Mouse (Mus musculus) kidney, adult 18-20 months (tissue): Measurements from ENCODE around the gene Omt2b.
"Not testable (repeated sequence)": the region's sequence is repeated elsewhere in the genome, so short reads cannot be mapped to it uniquely, and the experiment has no call there.

Source experiments
- DNase-seq: peaks from one replicate; pipeline ENCODE4 v3.0.0; 2021

Gene Omt2b

DNA sequence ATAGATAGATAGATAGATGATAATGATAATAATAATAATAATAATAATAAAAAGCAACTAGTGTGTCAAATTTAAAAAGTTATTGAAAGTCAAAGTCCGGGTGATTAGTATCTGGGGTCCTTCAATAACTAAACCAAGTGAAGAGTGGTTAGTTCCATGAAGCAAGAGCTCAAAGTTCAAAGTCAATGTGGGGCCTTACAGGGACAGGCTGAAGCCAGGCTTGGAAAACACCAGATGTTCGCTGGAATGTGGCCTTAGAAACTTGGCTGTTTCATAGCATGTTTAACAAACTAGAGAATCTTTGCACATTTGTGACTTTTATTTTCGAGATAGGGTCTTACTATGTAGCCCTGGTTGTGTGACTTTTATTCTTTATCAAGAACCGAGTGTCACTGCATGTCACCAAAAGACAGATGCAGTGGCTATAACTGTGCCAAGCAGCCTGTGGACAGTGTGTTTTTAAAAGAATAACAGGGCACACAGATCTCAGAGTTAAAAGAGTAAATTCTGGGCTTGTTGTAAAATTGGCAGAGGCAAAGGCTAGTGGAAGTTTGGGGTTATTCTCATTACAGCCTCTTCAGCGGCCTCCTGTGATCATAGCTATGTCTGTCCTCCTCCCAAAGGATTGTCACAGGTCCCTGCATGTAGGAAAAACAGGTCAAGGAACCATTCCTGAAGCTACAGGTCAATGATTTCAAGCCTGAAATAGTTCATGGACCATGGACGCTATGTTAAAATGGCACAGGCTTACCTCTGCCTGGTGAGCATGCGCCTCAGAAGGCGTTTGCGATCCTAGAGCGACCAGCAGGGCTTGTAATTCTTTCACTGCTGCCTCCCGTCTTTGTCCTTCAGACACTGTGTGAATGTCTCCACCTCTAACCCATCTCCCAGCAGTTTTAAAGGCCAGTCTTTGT is 27.5 kb downstream of the Omt2b start:
- DNase-seq = no peak

DNA sequence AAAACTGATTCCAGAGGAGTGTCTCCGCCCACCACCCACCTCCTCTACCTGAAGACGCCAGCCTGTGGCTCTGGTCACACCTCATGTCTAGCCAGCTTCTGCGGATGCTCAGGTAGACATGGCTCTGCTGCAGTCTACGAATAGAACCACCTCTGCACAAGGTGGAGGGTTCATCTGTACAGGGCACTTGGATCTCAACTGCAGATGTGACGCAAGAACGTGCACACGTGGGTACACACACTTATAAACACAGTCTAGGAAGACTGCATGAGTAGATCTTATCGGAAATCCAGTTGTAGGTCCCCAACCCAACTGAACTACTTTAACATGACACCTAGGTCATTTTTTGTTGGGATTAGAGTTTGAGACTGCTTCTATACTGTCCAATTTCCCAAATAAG is 28.2 kb downstream of the Omt2b start, which contains the start of gene Gsta2:
TSS of gene Gsta2 (minus strand) at position 178 of the 400 bp plus-strand sequence.
- no peak for DNase-seq

GRCm38 (mm10) chr9:78358053-78358452 is 30.7 kb downstream of the Omt2b start:
- DNase-seq = peak; percentile 72

- no peak for DNase-seq
Measured at GRCm38 (mm10) chr9:78359750-78360483, 32.5 kb downstream of the Omt2b start.

DNA sequence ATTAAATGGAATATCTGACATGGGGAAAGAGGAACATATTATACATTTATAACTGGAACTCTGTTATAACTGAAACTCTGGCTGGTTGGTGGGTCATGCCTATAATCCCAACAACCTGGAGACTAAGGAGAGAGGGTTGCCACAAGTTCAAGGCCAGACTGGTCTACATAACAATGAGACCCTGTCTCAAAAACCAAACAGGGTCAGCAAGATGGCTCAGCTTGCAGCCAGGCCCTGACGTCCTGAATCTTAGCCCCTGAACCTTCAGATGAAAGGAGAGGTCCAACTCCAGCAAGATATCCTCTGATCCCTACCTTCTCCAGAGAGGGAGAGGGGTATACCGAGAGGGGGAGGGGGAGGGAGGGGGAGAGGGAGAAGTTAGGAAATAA is 33.1 kb downstream of the Omt2b start:
- no peak for DNase-seq

DNA sequence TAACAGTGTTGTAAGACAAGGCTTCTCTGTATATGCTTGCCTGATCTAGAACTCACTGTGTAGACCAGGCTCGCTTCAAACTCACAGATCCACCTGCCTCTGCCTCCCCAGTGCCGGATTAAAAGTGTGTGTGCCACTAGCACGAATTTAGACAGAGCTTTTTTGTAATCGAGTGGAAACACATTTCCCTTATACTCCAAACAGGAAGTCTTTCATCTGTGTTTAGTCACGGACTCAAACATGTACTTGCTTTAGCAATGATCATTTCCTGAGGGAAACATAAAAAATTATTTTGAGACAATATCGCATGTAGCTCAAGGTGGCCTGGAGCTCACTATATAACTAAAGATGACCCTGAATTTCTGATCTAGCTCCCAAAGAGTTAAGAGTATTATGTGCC is 36.0 kb downstream of the Omt2b start:
- no peak for DNase-seq

DNA sequence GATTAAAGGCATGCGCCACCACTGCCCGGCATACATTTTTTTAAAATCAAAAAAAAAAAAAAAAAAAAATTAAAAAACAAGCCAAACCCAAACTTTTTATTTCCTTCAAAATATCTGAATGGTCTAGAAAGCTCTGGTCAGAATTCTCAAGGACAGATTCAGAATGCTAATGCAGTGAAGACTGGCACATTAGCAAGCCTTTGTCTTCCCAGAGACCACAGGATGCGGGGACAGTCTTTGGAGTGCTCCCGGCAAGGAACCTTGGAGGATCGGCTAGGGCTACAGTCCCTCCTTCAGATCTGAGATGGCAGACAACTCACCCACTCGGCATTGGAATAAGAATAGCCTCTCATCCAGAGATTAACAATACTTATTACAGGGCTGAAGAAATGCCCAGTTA is 37.3 kb downstream of the Omt2b start:
- no peak for DNase-seq

- no peak for DNase-seq
Measured at GRCm38 (mm10) chr9:78365850-78366544, 38.6 kb downstream of the Omt2b start.

- DNase-seq = not testable (repeated sequence)
Measured at GRCm38 (mm10) chr9:78367959-78368358, 40.6 kb downstream of the Omt2b start, which contains the start of gene Dppa5a. Dppa5a (minus strand) TSS chr9:78368177.

DNA sequence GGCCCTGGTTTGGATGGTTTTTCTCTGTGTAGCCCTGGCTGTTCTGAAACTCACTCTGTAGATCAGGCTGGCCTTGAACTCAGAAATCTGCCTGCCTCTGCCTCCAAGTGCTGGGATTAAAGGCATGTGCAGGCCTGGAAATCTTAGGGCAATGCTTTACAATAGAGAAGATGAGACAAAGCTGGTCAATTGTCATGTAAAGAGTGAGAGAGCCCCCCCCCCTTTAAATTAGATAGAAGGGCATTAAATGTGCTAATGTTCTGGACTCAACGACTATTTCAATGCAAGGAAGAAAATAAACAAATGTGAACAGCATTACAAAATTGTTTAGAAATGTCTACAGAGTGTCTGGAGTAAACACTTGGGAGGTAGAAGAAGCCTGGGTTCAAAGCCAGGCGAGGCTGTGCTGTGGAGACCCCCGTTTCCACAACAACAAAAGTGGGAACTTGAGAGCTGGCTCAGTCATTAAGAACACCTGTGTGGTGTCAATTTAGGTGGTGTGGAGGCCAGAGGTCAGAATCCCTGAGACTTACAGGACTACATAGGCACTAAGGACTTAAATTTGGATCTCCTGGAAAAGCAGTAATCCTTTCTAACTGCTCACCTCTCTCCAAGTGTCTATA is 41.4 kb downstream of the Omt2b start:
- DNase-seq = no peak

DNA sequence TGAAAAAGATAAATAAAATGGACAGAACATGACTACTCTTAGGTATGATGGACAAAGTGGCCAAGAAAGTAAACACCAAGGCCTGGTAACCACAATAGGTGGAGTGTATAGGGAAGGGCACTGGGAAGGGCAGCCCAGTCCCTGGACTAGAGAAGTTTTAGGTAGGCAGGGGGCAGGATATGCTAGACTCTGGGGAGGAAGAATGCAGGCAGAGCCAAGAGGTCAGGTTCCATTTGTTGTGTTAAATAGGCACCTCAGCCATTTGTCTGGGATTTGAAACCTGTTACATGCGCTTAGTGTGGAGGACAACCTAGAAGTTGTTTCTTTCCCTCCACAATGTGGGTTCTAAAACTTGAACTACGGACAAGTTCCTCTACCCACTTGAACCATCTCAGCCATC is 42.0 kb downstream of the Omt2b start:
- no peak for DNase-seq

GRCm38 (mm10) chr9:78369786-78370185 is 42.4 kb downstream of the Omt2b start:
- DNase-seq = no peak

DNA sequence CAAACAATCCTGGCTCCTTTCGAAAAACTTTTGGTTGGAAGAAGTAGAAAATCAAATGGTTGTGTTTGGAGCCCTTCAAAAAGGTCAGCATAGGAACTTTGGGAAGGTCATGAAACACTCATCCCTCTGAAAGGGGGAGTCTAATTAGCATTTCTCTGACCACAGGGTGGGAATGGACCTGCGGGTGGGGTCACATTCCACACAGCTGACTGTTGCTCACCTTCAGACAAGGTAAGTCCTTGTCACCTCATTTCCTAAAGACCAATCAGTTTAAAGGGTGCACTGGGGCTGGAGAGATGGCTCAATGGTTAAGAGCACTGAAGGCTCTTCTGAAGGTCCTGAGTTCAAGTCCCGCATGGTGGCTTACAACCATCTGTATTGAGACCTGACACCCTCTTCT is 44.1 kb downstream of the Omt2b start:
- DNase-seq = no peak

GRCm38 (mm10) chr9:78372827-78373504 is 45.6 kb downstream of the Omt2b start:
- DNase-seq = no peak

- DNase-seq = no peak
Measured at GRCm38 (mm10) chr9:78374397-78374796, 47.0 kb downstream of the Omt2b start.

- no peak for DNase-seq
Measured at GRCm38 (mm10) chr9:78374885-78375389, 47.5 kb downstream of the Omt2b start.

DNA sequence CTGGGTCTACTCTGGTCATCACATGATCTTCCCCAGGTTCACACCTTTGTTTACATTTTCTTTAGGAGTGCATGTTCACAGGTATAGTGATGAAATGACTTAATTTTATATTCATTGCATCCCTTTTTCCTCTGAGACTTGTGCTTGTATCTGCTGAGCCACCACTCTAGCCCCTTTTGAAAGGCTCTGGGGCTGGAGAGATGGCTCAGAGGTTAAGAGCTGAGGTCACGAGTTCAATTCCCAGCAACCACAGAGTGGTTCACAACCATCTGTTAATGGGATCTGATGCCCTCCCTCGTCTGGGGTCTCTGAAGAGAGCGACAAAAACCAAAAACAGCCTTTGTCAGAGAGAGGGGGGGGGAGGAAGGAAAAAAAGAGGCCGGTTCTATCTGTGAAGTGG is 48.1 kb downstream of the Omt2b start:
- DNase-seq = no peak

DNA sequence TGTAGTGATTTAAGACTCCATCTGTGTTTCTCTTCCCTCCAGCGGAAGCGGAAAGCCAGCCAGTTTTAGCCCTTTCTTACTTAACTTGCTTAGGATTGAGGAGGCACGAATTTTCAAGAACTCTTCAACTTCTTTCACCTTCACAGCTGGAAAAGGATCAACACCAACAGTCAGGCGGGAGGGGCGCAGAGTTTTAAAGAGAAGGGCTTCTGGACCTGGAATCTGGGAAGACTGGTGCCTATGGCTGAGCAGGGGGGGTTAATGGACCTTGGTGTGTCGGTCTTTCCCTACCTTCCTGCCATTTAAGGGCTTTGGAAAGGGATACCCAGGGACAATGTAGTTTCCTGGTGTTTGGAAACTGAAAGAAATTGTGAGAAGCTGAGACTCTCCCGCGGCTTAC is 50.2 kb downstream of the Omt2b start:
- no peak for DNase-seq

DNA sequence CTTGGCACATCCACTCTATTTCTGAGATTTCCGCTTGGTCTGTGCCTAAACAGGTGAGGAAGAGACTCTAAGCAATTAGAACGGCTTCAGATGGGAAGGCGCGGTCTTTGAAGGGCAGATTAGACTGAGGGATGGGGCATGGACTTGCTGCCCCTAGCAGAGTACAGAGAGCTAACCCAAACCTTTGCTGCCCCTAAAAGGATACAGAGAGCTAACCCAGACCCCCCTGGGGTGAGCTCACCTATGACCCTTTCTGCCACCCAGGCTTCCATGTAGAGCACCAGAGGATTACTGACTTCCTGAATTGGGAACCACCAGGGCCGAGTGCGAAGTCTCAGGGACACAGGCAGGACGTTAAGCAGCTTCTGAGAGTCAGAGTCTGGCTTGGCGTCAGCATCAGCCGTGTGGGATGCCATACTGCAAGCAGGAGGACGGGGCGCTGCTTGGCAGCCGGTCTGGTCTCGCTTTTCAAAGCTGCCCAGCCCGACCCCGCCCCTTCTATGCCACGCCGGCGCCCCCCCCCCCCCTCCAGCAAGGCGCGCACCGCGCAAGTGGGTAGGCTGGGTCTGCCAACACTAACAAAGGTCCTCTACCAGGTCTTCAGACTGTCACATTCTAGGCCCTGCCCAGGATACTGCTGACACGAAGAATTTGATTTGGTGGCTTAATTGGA is 50.9 kb downstream of the Omt2b start, which contains the start of gene Ooep:
TSS of gene Ooep (minus strand) at position 613 of the 673 bp plus-strand sequence.
- no peak for DNase-seq
